Mouse (Mus musculus): ENCODE data around the gene Ccm2l. TPM values are rescaled to one million over a fixed set of nuclear protein-coding genes. Genes with fewer than 3 reads are reported as not detected.
A peak's percentile ranks its signal among the peaks of the same experiment; 100 is the strongest.

Gene Ccm2l
- total RNA-seq, 2 experiments from 2014 or later: 2.2 to 3.1 TPM

- DNase-seq (ENCODE audit: low spot score in 2 of 2): no peak
Observed at GRCm38 (mm10) chr2:153051537-153051936, 14.2 kb upstream of the Ccm2l start.

- DNase-seq (ENCODE audit: low spot score in 2 of 2): no peak
Observed at GRCm38 (mm10) chr2:153052700-153053351, 12.9 kb upstream of the Ccm2l start.

- DNase-seq (ENCODE audit: low spot score in 2 of 2): no peak
Observed at GRCm38 (mm10) chr2:153053896-153054295, 11.9 kb upstream of the Ccm2l start.

- no peak for DNase-seq (ENCODE audit: low spot score in 2 of 2)
Observed at GRCm38 (mm10) chr2:153055270-153055920, 10.4 kb upstream of the Ccm2l start.

- no peak for DNase-seq (ENCODE audit: low spot score in 2 of 2)
Observed at GRCm38 (mm10) chr2:153058365-153058764, 7.4 kb upstream of the Ccm2l start.

- no peak for DNase-seq (ENCODE audit: low spot score in 2 of 2)
Observed at GRCm38 (mm10) chr2:153060216-153060615, 5.5 kb upstream of the Ccm2l start.

- no peak for DNase-seq (ENCODE audit: low spot score in 2 of 2)
Observed at GRCm38 (mm10) chr2:153063394-153063793, 2.4 kb upstream of the Ccm2l start.

- no peak for DNase-seq (ENCODE audit: low spot score in 2 of 2)
Observed at GRCm38 (mm10) chr2:153064190-153064970, 1.4 kb upstream of the Ccm2l start.

- DNase-seq (ENCODE audit: low spot score in 2 of 2): no peak
Observed at GRCm38 (mm10) chr2:153066991-153067390, 1.2 kb downstream of the Ccm2l start.

GRCm38 (mm10) chr2:153070762-153071490 lies 5.2 kb downstream of the Ccm2l start:
- no peak for DNase-seq (ENCODE audit: low spot score in 2 of 2)

- peak; percentile 31 to 54 for DNase-seq (ENCODE audit: low spot score in 2 of 2)
Observed at GRCm38 (mm10) chr2:153071491-153072184, 5.9 kb downstream of the Ccm2l start.

- no peak for DNase-seq (ENCODE audit: low spot score in 2 of 2)
Observed at GRCm38 (mm10) chr2:153074651-153075050, 8.9 kb downstream of the Ccm2l start.

GRCm38 (mm10) chr2:153075961-153076360 lies 10.2 kb downstream of the Ccm2l start:
- DNase-seq (ENCODE audit: low spot score in 2 of 2): no peak

- DNase-seq (ENCODE audit: low spot score in 2 of 2): peak; percentile 51 to 85
Observed at GRCm38 (mm10) chr2:153080841-153081523, 15.2 kb downstream of the Ccm2l start.

- no peak for DNase-seq (ENCODE audit: low spot score in 2 of 2)
Observed at GRCm38 (mm10) chr2:153081866-153082265, 16.1 kb downstream of the Ccm2l start.

GRCm38 (mm10) chr2:153083275-153083674 lies 17.5 kb downstream of the Ccm2l start:
- no peak for DNase-seq (ENCODE audit: low spot score in 2 of 2)

- DNase-seq (ENCODE audit: low spot score in 2 of 2): no peak
Observed at GRCm38 (mm10) chr2:153083824-153084223, 18.1 kb downstream of the Ccm2l start.

- no peak for DNase-seq (ENCODE audit: low spot score in 2 of 2)
Observed at GRCm38 (mm10) chr2:153084261-153084976, 18.7 kb downstream of the Ccm2l start.

- DNase-seq (ENCODE audit: low spot score in 2 of 2): no peak
Observed at GRCm38 (mm10) chr2:153085556-153085955, 19.8 kb downstream of the Ccm2l start.

- DNase-seq (ENCODE audit: low spot score in 2 of 2): no peak
Observed at GRCm38 (mm10) chr2:153086166-153086565, 20.4 kb downstream of the Ccm2l start.

Data from layer of hippocampus, adult 18-20 months (tissue).